Mouse (Mus musculus) left cerebral cortex, postnatal 25 days (tissue): Measurements from ENCODE around the gene Tspan31. TPM values are rescaled to one million over a fixed set of nuclear protein-coding genes. Genes with fewer than 3 reads are reported as not detected.
"Not testable (repeated sequence)": the region's sequence is repeated elsewhere in the genome, so short reads cannot be mapped to it uniquely, and the experiment has no call there.

Experiments
- DNase-seq, 2 experiments: peaks; one replicate each; pipeline ENCODE4 v3.0.0; 2022; ENCODE audit warnings: low spot score in 2 of 2, mixed read lengths in 1 of 2
- intact Hi-C: fragments of 180-260 bp; cut with DNase I; formaldehyde crosslinking; loops from one replicate; pipeline ENCODE4 v1.15.1; 2025
- total RNA-seq, 2 experiments: library from RNA; stranded (reverse); gene quantifications; 2 replicates each; pipeline ENCODE4 v1.2.3; 2021

Tspan31 gene
- total RNA-seq, 2 experiments from 2014 or later, result 65.5 to 71.5 TPM

DNA sequence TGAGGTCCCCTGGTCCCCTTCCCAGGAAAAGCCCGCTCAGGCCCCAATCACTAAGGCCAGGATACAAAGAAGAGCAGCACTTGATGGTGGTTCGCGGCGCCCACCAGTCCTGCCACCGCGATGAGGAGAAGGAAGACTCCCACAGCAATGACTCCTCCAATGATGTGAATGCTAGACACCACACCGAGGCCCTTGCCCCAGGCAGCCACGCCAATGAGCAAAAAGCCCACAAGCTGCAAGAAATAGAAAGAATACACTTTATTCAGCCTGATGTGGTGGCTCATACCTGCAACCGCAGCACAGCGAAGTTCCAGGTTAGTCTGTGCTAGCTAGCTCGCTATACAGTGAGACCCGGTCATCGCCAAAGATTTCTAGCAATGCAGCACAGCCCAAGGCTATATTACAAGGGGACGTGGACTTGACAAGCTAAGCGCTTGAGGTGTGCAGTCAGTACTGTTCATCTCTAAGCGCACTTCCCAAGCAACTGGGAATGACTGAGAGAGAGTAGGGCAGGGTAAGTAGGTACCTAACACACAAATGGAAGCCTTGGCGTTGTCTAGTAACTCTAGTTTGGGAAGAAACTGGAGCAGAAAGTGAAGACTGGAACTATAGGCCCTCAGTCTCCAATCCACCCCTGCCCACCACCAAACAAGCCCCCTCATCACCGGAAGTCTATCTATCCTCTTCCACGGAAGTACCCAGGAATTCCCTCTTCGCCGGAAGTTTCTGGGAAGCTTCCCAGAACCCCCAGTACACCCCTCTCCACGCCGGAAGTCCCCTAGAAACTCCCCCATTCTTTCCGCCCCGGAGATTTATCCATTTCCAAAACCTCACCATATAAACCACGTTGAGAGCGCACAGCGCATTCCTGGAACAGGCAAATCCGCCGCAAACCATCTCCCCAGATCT lies 529 bp downstream of the Tspan31 start:
- DNase-seq, result no peak
- intact Hi-C loops, result no loop called here

- DNase-seq, result no peak
- intact Hi-C loops, result no loop called here
Observed at GRCm38 (mm10) chr10:127068360-127069038, 1.6 kb downstream of the Tspan31 start.

GRCm38 (mm10) chr10:127066519-127067018 lies 3.5 kb downstream of the Tspan31 start:
- intact Hi-C loops, result no loop called here
- no peak for DNase-seq

- intact Hi-C loops, result no loop called here
- no peak for DNase-seq
Observed at GRCm38 (mm10) chr10:127065981-127066380, 4.1 kb downstream of the Tspan31 start.

- DNase-seq, result no peak
- intact Hi-C loops, result no loop called here
Observed at GRCm38 (mm10) chr10:127063913-127064870, 5.9 kb downstream of the Tspan31 start.

GRCm38 (mm10) chr10:127063239-127063872 lies 6.7 kb downstream of the Tspan31 start, which contains the start of gene Cdk4:
TSS of gene Cdk4 (plus strand) at chr10:127063534.
- intact Hi-C loops, result no loop called here
- DNase-seq, result peak; percentile 99

GRCm38 (mm10) chr10:127062503-127062902 lies 7.6 kb downstream of the Tspan31 start:
- intact Hi-C loops, result no loop called here

DNA sequence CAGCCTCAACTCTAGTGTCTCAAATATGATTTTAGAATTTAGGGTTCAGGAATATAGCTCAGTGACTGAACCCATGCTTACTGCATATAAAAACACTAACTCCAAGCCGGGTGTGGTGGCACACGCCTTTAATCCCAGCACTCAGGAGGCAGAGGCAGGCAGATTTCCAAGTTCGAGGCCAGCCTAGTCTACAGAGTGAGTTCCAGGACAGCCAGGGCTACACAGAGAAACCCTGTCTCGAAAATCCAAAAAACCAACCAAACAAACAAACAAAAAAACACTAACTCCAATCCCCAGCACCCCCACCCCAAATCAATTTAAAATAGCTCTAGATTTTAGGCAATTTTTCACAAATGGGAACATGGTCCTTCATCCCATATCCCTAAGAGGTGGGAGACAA lies 8.0 kb downstream of the Tspan31 start:
- intact Hi-C loops, result not testable (repeated sequence)

More at GRCm38 (mm10) chr10:127062503-127062902, 7.6 kb downstream of the Tspan31 start:
- DNase-seq, result no peak

GRCm38 (mm10) chr10:127061513-127061912 lies 8.6 kb downstream of the Tspan31 start:
- intact Hi-C loops, result no loop called here
- no peak for DNase-seq

More for the DNA sequence above, 8.0 kb downstream of the Tspan31 start:
- DNase-seq, result not testable (repeated sequence)

- intact Hi-C loops, result no loop called here
- peak in 1 of 2 experiments; percentile 56 for DNase-seq
Observed at GRCm38 (mm10) chr10:127061085-127061484, 9.0 kb downstream of the Tspan31 start.

GRCm38 (mm10) chr10:127059968-127060916 lies 9.8 kb downstream of the Tspan31 start, which contains the start of gene March9:
TSS of gene March9 (minus strand) at chr10:127060184.
- intact Hi-C loops, result no loop called here
- peak; percentile 78 to 83 for DNase-seq

GRCm38 (mm10) chr10:127059174-127059967 lies 10.7 kb downstream of the Tspan31 start:
- intact Hi-C loops, result no loop called here
- DNase-seq, result no peak

GRCm38 (mm10) chr10:127058708-127059107 lies 11.4 kb downstream of the Tspan31 start:
- intact Hi-C loops, result no loop called here
- no peak for DNase-seq

GRCm38 (mm10) chr10:127058161-127058560 lies 11.9 kb downstream of the Tspan31 start:
- intact Hi-C loops, result no loop called here
- peak; percentile 73 to 79 for DNase-seq

DNA sequence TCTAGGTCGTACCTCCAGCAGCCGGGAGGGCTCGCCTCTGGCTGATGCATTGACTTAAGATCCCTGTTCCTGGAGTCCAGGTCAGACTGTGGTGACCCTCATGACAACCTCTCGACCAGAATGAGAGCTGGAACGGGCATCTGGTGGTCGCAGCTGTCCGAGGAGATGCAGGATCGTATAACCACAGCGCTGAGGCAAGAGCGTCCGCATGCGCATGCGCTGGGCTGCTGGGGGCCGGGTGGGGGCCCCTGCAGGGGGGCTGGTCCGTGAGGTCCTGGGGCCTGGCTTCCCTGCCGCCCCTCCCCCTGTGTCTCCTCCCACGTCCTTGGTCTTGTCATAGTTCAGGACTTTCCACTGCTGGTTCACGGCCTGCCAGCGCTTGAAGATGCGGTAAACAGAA lies 13.6 kb downstream of the Tspan31 start:
- no peak for DNase-seq
- intact Hi-C loops, result no loop called here

DNA sequence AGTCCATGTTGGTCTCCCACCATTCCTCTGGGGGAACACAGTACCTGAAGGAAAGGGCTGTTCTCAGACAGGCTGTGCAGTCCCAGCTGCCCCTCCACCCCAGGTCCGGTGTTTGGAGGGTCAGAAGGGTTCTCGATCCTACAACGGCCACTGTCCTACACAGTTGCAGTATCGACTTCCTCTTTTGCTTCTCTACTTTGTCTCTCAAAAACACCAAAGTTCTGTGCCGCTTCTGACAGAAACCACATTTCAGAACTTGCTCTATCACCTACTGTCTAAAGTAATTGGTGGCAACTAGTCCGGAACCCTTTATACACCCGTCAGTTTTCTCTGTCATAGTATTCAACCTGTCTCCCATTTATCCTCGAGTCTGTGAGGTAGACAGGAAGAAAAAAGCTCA lies 14.7 kb downstream of the Tspan31 start:
- intact Hi-C loops, result no loop called here
- no peak for DNase-seq

GRCm38 (mm10) chr10:127054646-127055045 lies 15.4 kb downstream of the Tspan31 start:
- intact Hi-C loops, result no loop called here
- no peak for DNase-seq
